Mouse (Mus musculus): ENCODE measurements at regions not wholly inside any gene's neighbourhood (a gene's known extent, or its start where the extent isn't known, plus 50 kb on each side); places are given as distances from the start of the nearest gene placed in this dataset.

DNA sequence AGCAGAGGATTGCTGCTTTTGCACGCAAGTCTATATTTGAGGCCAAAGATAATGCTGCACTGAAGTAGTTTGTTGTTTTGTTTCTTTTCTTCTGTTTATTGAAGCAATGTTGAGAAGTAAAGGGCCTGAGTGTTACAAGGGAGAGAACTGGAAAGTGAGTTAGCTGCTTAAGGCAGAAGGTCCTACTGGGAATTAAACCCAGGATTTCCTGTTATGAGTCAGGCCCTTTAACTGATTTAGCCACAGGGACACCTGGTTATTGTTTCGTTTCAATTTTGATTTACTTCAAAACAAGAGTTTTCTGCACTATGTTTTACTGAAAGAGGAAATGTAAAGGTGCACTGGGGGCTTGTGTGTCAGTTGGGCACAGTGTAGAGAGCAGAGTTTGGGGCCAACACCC lies 303.8 kb upstream of the Fbxo33 start:
- Histone ChIP-seq H3K4me1 (ENCODE audit: control insufficient read depth in 1 of 2, insufficient read depth in 2 of 2, low read length in 2 of 2) (no peaks in the 10 kb centered on the region), H3K9ac (ENCODE audit: control insufficient read depth, low read depth, low read length, poor library complexity, severe bottlenecking) (no peak overlapping the region), H3K27me3 (ENCODE audit: control insufficient read depth in 1 of 2, insufficient read depth in 2 of 2, low read length in 2 of 2) (no peaks in the 10 kb centered on the region), H3K27ac (ENCODE audit: control insufficient read depth, low read depth, low read length) (no peak overlapping the region), H3K36me3 (ENCODE audit: control insufficient read depth in 1 of 2, insufficient read depth in 2 of 2, low read length in 2 of 2) (no peaks in the 10 kb centered on the region), H3K9me3 (replicated peaks; ENCODE audit: insufficient read depth, low read length) (no peaks in the 10 kb centered on the region), H3K79me2 (ENCODE audit: control insufficient read depth, insufficient read depth, low read length, poor library complexity) (no peaks in the 10 kb centered on the region), H3K4me3 (ENCODE audit: control insufficient read depth in 1 of 2, insufficient read depth in 1 of 2, low read depth in 2 of 2, low read length in 2 of 2) (no peak overlapping the region)
- no peak for DNase-seq (ENCODE audit: low read depth, low spot score)
- TF ChIP-seq TCF12 (IDR thresholded peaks at IDR 0.05; ENCODE audit: low read depth, low read length): no peak
- TF ChIP-seq MAZ (IDR thresholded peaks at IDR 0.05; ENCODE audit: low read depth, low read length): no peak
- no peak for TF ChIP-seq CHD2 (IDR thresholded peaks at IDR 0.05; ENCODE audit: low read length)
- no peak for TF ChIP-seq MYB (IDR thresholded peaks at IDR 0.05; ENCODE audit: low read depth, low read length)
- TF ChIP-seq POLR2AphosphoS2 (IDR thresholded peaks at IDR 0.05; ENCODE audit: low read length): no peak
- no peak for TF ChIP-seq ZMIZ1 (IDR thresholded peaks at IDR 0.05; ENCODE audit: low read depth, low read length)
- no peak for TF ChIP-seq ZKSCAN1 (IDR thresholded peaks at IDR 0.05; ENCODE audit: low read depth, low read length)

DNA sequence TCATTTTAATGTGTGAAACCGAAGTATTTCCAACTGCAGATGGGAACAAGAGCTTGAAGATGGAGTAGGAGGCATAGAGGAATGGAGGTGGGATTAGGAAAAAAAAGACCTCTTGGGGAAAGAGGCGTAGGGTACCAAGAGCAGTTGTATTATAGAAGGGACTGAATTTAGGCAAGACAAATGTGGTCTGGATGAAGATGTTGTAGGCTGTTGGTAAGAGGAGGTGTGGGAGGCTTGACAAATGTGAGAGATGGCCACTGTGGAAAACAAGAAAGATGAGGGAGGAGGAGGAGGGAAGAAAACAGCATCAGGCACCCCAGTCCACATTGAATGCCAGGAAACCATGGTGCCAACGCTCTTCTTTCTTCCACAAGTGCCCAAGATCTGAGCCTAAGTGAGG lies 302.4 kb upstream of the Fbxo33 start:
- Histone ChIP-seq H3K79me2 (ENCODE audit: control insufficient read depth, insufficient read depth, low read length, poor library complexity) (no peaks in the 10 kb centered on the region), H3K27ac (ENCODE audit: control insufficient read depth, low read depth, low read length) (no peak overlapping the region), H3K27me3 (ENCODE audit: control insufficient read depth in 1 of 2, insufficient read depth in 2 of 2, low read length in 2 of 2) (no peaks in the 10 kb centered on the region), H3K4me3 (ENCODE audit: control insufficient read depth in 1 of 2, insufficient read depth in 1 of 2, low read depth in 2 of 2, low read length in 2 of 2) (no peak overlapping the region), H3K36me3 (ENCODE audit: control insufficient read depth in 1 of 2, insufficient read depth in 2 of 2, low read length in 2 of 2) (no peaks in the 10 kb centered on the region), H3K9ac (ENCODE audit: control insufficient read depth, low read depth, low read length, poor library complexity, severe bottlenecking) (no peak overlapping the region), H3K4me1 (ENCODE audit: control insufficient read depth in 1 of 2, insufficient read depth in 2 of 2, low read length in 2 of 2) (no peaks in the 10 kb centered on the region), H3K9me3 (replicated peaks; ENCODE audit: insufficient read depth, low read length) (no peaks in the 10 kb centered on the region)
- TF ChIP-seq CTCF (IDR thresholded peaks at IDR 0.05 in 2 of 3, conservative IDR thresholded peaks at IDR 0.05 in 1 of 3; ENCODE audit: control insufficient read depth in 1 of 3, insufficient read depth in 1 of 3, low read depth in 2 of 3, low read length in 3 of 3, poor library complexity in 1 of 3, severe bottlenecking in 1 of 3) (no peak), KAT2A (conservative IDR thresholded peaks at IDR 0.05; ENCODE audit: low read depth, low read length) (no peak)
- DNase-seq (ENCODE audit: low read depth, low spot score): no peak

- no peak for DNase-seq (ENCODE audit: low read depth, low spot score)
- TF ChIP-seq SMC3 (IDR thresholded peaks at IDR 0.05; ENCODE audit: low read depth, low read length) (no peak), RAD21 (IDR thresholded peaks at IDR 0.05; ENCODE audit: low read depth, low read length) (peak; percentile 9; the same call in 1 of the 2 replicates)
- Histone ChIP-seq H3K4me1 (ENCODE audit: control insufficient read depth in 1 of 2, insufficient read depth in 2 of 2, low read length in 2 of 2) (no peaks in the 10 kb centered on the region), H3K4me3 (ENCODE audit: control insufficient read depth in 1 of 2, insufficient read depth in 1 of 2, low read depth in 2 of 2, low read length in 2 of 2) (no peak overlapping the region), H3K27ac (ENCODE audit: control insufficient read depth, low read depth, low read length) (no peak overlapping the region), H3K79me2 (ENCODE audit: control insufficient read depth, insufficient read depth, low read length, poor library complexity) (no peaks in the 10 kb centered on the region), H3K9me3 (replicated peaks; ENCODE audit: insufficient read depth, low read length) (no peaks in the 10 kb centered on the region), H3K27me3 (ENCODE audit: control insufficient read depth in 1 of 2, insufficient read depth in 2 of 2, low read length in 2 of 2) (no peaks in the 10 kb centered on the region), H3K36me3 (ENCODE audit: control insufficient read depth in 1 of 2, insufficient read depth in 2 of 2, low read length in 2 of 2) (no peaks in the 10 kb centered on the region), H3K9ac (ENCODE audit: control insufficient read depth, low read depth, low read length, poor library complexity, severe bottlenecking) (no peak overlapping the region)
Measured at GRCm38 (mm10) chr12:59509857-59510256, 290.3 kb upstream of the Fbxo33 start.

- H3K79me2 ChIP-seq (ENCODE audit: control insufficient read depth, insufficient read depth, low read length, poor library complexity): no peaks in the 10 kb centered on the region
- no peaks in the 10 kb centered on the region for H3K9me3 ChIP-seq (replicated peaks; ENCODE audit: insufficient read depth, low read length)
- H3K4me1 ChIP-seq (ENCODE audit: control insufficient read depth in 1 of 2, insufficient read depth in 2 of 2, low read length in 2 of 2): no peaks in the 10 kb centered on the region
- no peaks in the 10 kb centered on the region for H3K36me3 ChIP-seq (ENCODE audit: control insufficient read depth in 1 of 2, insufficient read depth in 2 of 2, low read length in 2 of 2)
- H3K4me3 ChIP-seq (ENCODE audit: control insufficient read depth in 1 of 2, insufficient read depth in 1 of 2, low read depth in 2 of 2, low read length in 2 of 2): no peak overlapping the region
- DNase-seq (ENCODE audit: low read depth, low spot score): no peak
- H3K27me3 ChIP-seq (ENCODE audit: control insufficient read depth in 1 of 2, insufficient read depth in 2 of 2, low read length in 2 of 2): no peaks in the 10 kb centered on the region
- no peak overlapping the region for H3K27ac ChIP-seq (ENCODE audit: control insufficient read depth, low read depth, low read length)
- no peak overlapping the region for H3K9ac ChIP-seq (ENCODE audit: control insufficient read depth, low read depth, low read length, poor library complexity, severe bottlenecking)
- no peak for TF ChIP-seq NRF1 (IDR thresholded peaks at IDR 0.05; ENCODE audit: insufficient read depth, low read depth, low read length, poor library complexity, severe bottlenecking)
- no peak for TF ChIP-seq HCFC1 (IDR thresholded peaks at IDR 0.05; ENCODE audit: low read depth, low read length)
- no peak for TF ChIP-seq ZMIZ1 (IDR thresholded peaks at IDR 0.05; ENCODE audit: low read depth, low read length)
- TF ChIP-seq CHD1 (IDR thresholded peaks at IDR 0.05; ENCODE audit: low read depth, low read length): no peak
- TF ChIP-seq CTCF (IDR thresholded peaks at IDR 0.05 in 2 of 3, conservative IDR thresholded peaks at IDR 0.05 in 1 of 3; ENCODE audit: control insufficient read depth in 1 of 3, insufficient read depth in 1 of 3, low read depth in 2 of 3, low read length in 3 of 3, poor library complexity in 1 of 3, severe bottlenecking in 1 of 3): no peak
- TF ChIP-seq RCOR1 (IDR thresholded peaks at IDR 0.05; ENCODE audit: low read depth, low read length): no peak
- no peak for TF ChIP-seq USF1 (IDR thresholded peaks at IDR 0.05; ENCODE audit: low read depth, low read length)
- no peak for TF ChIP-seq MAX (IDR thresholded peaks at IDR 0.05; ENCODE audit: low read length)
- TF ChIP-seq TCF12 (IDR thresholded peaks at IDR 0.05; ENCODE audit: low read depth, low read length): no peak
- no peak for TF ChIP-seq JUND (IDR thresholded peaks at IDR 0.05; ENCODE audit: low read depth, low read length)
- no peak for TF ChIP-seq POLR2AphosphoS5 (IDR thresholded peaks at IDR 0.05; ENCODE audit: borderline replicate concordance, low read depth, low read length)
- TF ChIP-seq UBTF (IDR thresholded peaks at IDR 0.05; ENCODE audit: borderline replicate concordance, insufficient read depth, low read depth, low read length): no peak
- TF ChIP-seq GABPA (IDR thresholded peaks at IDR 0.05; ENCODE audit: low read depth, low read length): no peak
Measured at GRCm38 (mm10) chr12:59509175-59509574, 289.6 kb upstream of the Fbxo33 start.

Data from MEL (cell line).